Mouse (Mus musculus) kidney, embryonic 16.5 days (tissue): ENCODE results near the gene Aplp2. TPM values are rescaled to one million over a fixed set of nuclear protein-coding genes. Genes with fewer than 3 reads are reported as not detected.

Experiments used
- ATAC-seq: fragments of 200-750 bp; cut with Nextera tagmentation; 2 replicates; pipeline ENCODE4 v1.8.0; 2017; ENCODE audit warnings: moderate TSS enrichment; ENCODE audit not compliant: low FRiP score, low TSS enrichment
- H3K27ac ChIP-seq: fragments of 300-500 bp; sonication (generic); 2 replicates; pipeline ENCODE4 v1.5.1; 2014; ENCODE audit warnings: low read length
- H3K27me3 ChIP-seq: fragments of 300-500 bp; sonication (generic); 2 replicates; pipeline ENCODE4 v1.6.1; 2014; ENCODE audit warnings: low read length, control low read depth, mixed read lengths; ENCODE audit not compliant: insufficient read depth
- H3K36me3 ChIP-seq: fragments of 300-500 bp; sonication (generic); 2 replicates; pipeline ENCODE4 v1.6.1; 2014; ENCODE audit warnings: low read length, control low read depth, mixed read lengths; ENCODE audit not compliant: insufficient read depth
- H3K4me1 ChIP-seq: fragments of 300-500 bp; sonication (generic); 2 replicates; pipeline ENCODE4 v1.6.1; 2014; ENCODE audit warnings: low read length, control low read depth, mixed read lengths; ENCODE audit not compliant: insufficient read depth
- H3K4me2 ChIP-seq: fragments of 300-500 bp; sonication (generic); replicated peaks from 2 replicates; pipeline ENCODE4 v1.6.1; 2014; ENCODE audit warnings: low read depth, low read length
- H3K4me3 ChIP-seq: fragments of 300-500 bp; sonication (generic); 2 replicates; pipeline ENCODE4 v1.5.1; 2014; ENCODE audit warnings: mild to moderate bottlenecking, low read length
- H3K9ac ChIP-seq: fragments of 300-500 bp; sonication (generic); replicated peaks from 2 replicates; pipeline ENCODE4 v1.6.1; 2014; ENCODE audit warnings: low read length
- H3K9me3 ChIP-seq: fragments of 300-500 bp; sonication (generic); 2 replicates; pipeline ENCODE4 v1.6.1; 2016; ENCODE audit warnings: low read length, control low read depth
- WGBS: fragments of 180-500 bp; shearing (Covaris S2); extraction: QIAGEN DNeasy Blood & Tissue Kit; methylation state at CpG from one replicate; pipeline ENCODE4 v1.1.7; 2014; 5-methylcytosine and 5-hydroxymethylcytosine counted together
- polyA plus RNA-seq: library from polyadenylated mRNA; unstranded; fragments of >200 nt; fragmentation: Nextera tagmentation; extraction: Ambion mirVana; gene quantifications from 2 replicates; pipeline ENCODE4 v1.2.1, GENCODE M21; 2015

Gene Aplp2
- polyA plus RNA-seq, 1 experiment from 2014 or later = 416 TPM

DNA sequence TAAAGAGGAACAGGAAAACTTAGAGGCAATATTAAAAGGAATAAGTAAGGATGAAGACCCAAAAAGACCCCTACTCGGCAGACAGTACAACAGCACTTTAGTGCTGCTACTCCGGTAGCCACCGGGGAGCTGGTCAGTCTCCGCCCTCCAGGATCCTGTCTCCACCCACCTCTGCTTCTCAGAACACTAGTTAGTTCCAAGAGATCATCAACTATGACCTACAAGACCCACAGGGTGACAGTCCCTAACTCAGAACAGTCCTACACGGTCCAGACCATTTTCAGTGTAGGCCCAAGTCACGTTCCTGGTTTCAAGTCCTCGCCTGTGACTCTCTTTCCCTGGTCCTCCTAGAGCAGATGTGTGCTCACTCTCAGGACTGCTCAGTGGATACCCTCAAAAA is 20.1 kb downstream of the Aplp2 start:
- Histone ChIP-seq H3K4me3 (no peak overlapping the region), H3K4me1 (peaks cover 6% of the 10 kb centered on the region; the same call in 1 of the 2 replicates), H3K9ac (no peak overlapping the region), H3K4me2 (no peak overlapping the region), H3K36me3 (peaks cover 6% of the 10 kb centered on the region), H3K9me3 (peaks cover 9% of the 10 kb centered on the region; the same call in 1 of the 2 replicates), H3K27ac (no peak overlapping the region), H3K27me3 (no peaks in the 10 kb centered on the region)
- ATAC-seq = no peak; the same call in 1 of the 2 replicates
- WGBS = 59% methylated on average over 7 of the region's 7 CpGs

DNA sequence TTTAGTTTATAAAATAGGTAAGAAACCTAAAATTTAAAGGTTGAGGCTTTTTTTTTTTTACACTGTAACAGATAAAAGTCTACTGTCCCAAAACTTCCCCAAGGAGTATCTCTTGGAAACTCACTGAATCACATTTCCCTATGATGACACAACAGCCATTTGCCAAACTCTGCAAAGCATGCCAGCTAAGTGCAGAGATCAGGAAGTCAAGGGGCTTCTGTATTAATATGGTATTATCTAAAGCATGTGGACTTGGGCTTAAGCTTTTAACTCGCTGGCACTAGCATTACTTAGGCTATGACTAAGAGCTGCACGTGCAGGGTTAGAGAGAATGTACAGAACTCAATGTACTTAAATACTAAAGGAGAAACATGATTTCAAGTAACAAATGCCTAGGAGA is 22.4 kb downstream of the Aplp2 start:
- peaks cover 6% of the 10 kb centered on the region; the same call in 1 of the 2 replicates for H3K4me1 ChIP-seq
- H3K4me3 ChIP-seq = no peak overlapping the region
- 0 out of 2 replicates have a peak, but pooled peaks cover 4% of the 10 kb centered on the region for H3K9me3 ChIP-seq
- no peak for ATAC-seq
- 87% methylated on average over 2 of the region's 2 CpGs for WGBS
- no peaks in the 10 kb centered on the region for H3K27me3 ChIP-seq
- H3K27ac ChIP-seq = no peak overlapping the region
- H3K4me2 ChIP-seq = no peak overlapping the region
- H3K36me3 ChIP-seq = peaks cover 10% of the 10 kb centered on the region
- no peak overlapping the region for H3K9ac ChIP-seq

DNA sequence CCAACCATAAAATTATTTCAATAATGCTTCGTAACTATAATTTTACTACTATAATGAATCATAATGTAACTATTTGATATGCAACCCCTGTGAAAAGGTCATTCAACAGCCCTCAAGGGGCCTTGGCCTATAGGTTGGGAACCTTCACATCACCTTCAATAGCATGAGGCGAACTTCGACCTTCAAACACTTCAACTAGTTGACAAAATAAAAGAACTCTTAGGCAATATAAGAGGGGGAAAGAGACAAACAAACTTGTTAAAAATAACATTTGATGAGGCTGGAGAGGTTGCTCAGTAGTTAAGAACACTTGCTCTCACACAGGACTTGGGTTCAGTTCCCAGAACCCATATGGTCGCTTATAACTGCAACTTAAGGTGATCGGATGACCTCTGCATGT is 27.2 kb downstream of the Aplp2 start:
- H3K4me3 ChIP-seq = no peak overlapping the region
- no peak overlapping the region for H3K9ac ChIP-seq
- H3K9me3 ChIP-seq = no peaks in the 10 kb centered on the region
- 95% methylated on average over 5 of the region's 5 CpGs for WGBS
- H3K27ac ChIP-seq = no peak overlapping the region
- H3K4me1 ChIP-seq = peaks cover 13% of the 10 kb centered on the region
- no peak overlapping the region for H3K4me2 ChIP-seq
- H3K36me3 ChIP-seq = 0 out of 2 replicates have a peak, but pooled peaks cover 4% of the 10 kb centered on the region
- ATAC-seq = no peak
- no peaks in the 10 kb centered on the region for H3K27me3 ChIP-seq

DNA sequence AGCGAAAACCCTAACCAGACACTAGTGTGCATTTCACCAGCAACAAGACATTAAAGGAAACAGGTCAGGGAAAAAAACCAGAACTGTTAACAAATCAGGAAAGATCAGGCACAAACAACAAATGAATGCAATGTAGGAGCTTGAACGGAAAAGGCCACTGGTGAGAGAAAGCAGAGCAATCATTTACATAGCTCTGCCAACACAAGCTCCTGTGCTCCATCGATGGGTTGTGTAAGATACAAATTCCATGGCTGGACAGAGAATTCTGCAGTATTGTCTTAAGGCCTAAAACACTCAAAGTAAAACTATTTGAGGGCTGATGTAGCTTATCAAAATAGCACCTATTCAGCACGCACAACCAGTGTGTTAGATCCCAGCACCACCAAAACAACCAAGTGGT is 28.6 kb downstream of the Aplp2 start:
- no peak overlapping the region for H3K9ac ChIP-seq
- no peaks in the 10 kb centered on the region for H3K9me3 ChIP-seq
- H3K4me2 ChIP-seq = no peak overlapping the region
- H3K36me3 ChIP-seq = 0 out of 2 replicates have a peak, but pooled peaks cover 4% of the 10 kb centered on the region
- no peak overlapping the region for H3K4me3 ChIP-seq
- no peak overlapping the region for H3K27ac ChIP-seq
- H3K4me1 ChIP-seq = peaks cover 13% of the 10 kb centered on the region
- no peaks in the 10 kb centered on the region for H3K27me3 ChIP-seq
- ATAC-seq = no peak
- 71% methylated on average over 4 of the region's 4 CpGs for WGBS

DNA sequence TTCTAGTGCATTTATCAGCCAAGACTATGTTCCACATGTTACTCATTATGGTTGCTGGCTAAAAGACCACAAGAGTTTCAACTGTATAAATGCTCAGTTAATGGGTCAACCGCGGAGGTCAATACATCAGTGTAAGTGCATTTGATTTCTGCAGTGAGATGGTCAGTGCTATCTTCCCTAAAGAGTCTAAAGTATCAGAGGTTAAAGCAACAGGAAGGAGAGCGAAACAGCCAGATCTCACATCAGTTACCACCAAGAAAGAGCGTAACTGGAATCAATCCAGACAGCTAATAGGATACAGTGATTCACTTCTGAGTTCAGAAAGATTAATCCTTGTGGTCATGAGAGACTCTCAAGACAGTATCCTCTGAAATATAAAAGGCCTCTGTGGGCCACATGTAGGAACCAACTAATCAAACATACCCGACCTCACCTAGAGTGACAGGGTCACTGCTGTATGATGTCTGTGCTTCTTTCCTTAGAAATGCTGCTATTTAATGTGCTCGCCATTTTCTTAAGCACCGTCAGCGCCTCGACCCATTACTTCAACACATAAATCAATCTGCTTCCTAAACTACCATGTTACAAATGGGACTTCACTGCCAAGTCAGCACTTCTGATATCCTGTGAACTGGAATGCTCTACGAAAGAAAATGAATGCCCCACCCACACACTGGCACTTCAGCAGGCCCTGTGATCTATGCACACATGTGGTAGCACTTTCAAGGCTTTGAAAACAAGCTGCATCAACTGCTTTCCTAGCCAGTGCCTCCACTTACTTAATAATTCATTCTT is 30.1 kb downstream of the Aplp2 start:
- H3K4me2 ChIP-seq = no peak overlapping the region
- no peaks in the 10 kb centered on the region for H3K27me3 ChIP-seq
- 42% methylated on average over 10 of the region's 10 CpGs for WGBS
- H3K9me3 ChIP-seq = no peaks in the 10 kb centered on the region
- ATAC-seq = no peak
- H3K9ac ChIP-seq = no peak overlapping the region
- peaks cover 13% of the 10 kb centered on the region for H3K4me1 ChIP-seq
- peaks cover 5% of the 10 kb centered on the region; the same call in 1 of the 2 replicates for H3K36me3 ChIP-seq
- H3K4me3 ChIP-seq = no peak overlapping the region
- no peak overlapping the region for H3K27ac ChIP-seq

DNA sequence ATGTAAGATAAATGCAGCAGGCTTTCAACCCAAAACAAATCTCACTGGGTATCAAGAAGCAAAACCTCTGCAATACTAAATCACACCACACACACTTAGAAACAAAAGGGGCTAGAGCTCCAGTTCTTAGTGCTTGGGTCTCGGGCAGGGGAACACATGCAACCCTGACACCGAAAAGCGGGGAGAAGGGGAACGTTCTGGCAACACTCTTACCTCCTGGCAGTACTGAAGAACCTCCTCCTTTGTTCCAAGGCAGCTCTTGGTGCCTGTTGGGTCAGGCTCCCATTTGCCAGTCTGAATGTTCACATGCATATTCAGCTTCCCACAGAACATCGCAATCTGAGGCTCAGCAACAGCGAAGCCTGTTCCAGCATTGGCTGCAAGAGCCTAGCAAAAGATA is 33.9 kb downstream of the Aplp2 start:
- Histone ChIP-seq H3K4me2 (no peak overlapping the region), H3K4me1 (peaks cover 13% of the 10 kb centered on the region), H3K4me3 (no peak overlapping the region), H3K27ac (no peak overlapping the region), H3K36me3 (peaks cover 10% of the 10 kb centered on the region), H3K9ac (no peak overlapping the region), H3K9me3 (no peaks in the 10 kb centered on the region), H3K27me3 (no peaks in the 10 kb centered on the region)
- 94% methylated on average over 6 of the region's 6 CpGs for WGBS
- no peak for ATAC-seq

DNA sequence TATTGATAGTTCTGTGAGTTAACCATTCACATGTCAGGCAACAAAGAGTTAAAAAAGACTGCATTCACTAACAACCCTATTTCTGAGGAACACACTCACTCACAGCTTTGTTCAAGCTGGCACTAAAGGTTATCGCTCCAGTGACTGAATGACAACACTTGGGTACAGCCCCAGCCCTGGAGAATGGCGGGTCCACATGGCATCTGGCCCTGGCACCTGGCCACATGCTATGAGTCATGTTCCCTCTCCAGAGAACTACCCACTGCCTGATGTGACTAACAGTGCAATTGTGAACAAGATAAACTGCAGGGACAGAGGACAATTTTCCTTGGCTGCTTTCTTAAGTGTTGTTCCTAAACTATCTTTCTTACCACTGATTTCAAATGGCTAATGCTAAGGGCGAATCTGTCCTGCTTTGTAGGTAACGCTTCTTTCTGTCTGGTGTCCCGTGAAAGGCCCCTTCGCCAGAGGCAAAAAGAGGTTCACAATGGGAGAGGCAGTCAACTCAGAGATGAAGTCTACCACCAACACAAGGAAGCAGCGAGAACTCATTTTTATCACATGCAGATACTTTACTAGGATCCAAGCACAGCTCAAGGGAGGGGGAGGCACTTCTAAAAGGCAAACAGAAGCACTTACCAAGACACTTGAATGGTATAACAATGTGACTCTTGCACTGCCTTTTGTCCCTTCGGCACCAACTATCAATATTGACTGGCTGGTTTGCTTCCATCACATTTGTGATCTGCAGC is 35.1 kb downstream of the Aplp2 start:
- 82% methylated on average over 8 of the region's 8 CpGs for WGBS
- peak; percentile 63; the same call in 1 of the 2 replicates for ATAC-seq
- H3K4me3 ChIP-seq = no peak overlapping the region
- no peak overlapping the region for H3K27ac ChIP-seq
- H3K36me3 ChIP-seq = peaks cover 10% of the 10 kb centered on the region
- H3K9me3 ChIP-seq = no peaks in the 10 kb centered on the region
- H3K9ac ChIP-seq = no peak overlapping the region
- peaks cover 4% of the 10 kb centered on the region; the same call in 1 of the 2 replicates for H3K4me1 ChIP-seq
- H3K27me3 ChIP-seq = no peaks in the 10 kb centered on the region
- H3K4me2 ChIP-seq = no peak overlapping the region

DNA sequence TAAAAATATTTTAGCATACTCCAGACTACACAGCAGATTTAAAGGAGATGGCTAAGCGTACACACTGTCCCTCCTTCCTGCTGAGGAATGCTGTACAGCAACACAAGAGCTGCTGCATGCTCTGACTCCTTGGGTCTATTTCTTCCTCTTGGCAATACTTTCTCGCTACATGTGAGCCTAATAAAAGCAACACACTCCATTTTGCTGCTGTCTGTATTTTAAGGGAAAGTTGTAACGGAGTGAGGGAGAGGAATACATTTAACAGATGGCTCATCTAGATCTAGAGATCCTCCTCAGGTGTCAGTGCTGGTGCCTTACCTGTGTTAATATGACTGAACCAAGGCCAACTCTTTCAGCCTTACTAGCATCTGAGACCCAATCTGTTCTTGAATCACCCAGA is 35.6 kb downstream of the Aplp2 start:
- no peak overlapping the region for H3K27ac ChIP-seq
- H3K36me3 ChIP-seq = peaks cover 10% of the 10 kb centered on the region
- no peak overlapping the region for H3K4me2 ChIP-seq
- no peaks in the 10 kb centered on the region for H3K4me1 ChIP-seq
- no peak for ATAC-seq
- WGBS = 79% methylated on average over 3 of the region's 3 CpGs
- no peaks in the 10 kb centered on the region for H3K9me3 ChIP-seq
- no peaks in the 10 kb centered on the region for H3K27me3 ChIP-seq
- no peak overlapping the region for H3K9ac ChIP-seq
- H3K4me3 ChIP-seq = no peak overlapping the region

DNA sequence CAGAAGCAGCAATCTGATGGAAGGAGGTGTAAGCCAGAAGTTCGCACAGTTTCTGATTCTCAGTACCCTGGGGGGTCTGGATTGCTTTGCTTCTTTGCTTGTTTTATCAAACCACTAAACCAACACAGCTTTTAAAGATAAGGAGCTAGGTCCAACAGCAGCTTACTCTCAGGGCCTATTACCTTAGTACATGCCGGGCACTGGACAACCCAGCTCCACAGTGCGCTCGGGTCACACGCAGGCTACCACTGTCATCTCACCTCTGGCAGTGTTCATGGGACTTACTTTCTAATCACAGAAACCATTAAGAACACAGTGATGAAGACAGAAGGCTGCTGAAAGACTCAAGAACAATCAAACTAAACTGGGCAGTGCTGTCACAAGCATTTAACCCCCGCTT is 36.3 kb downstream of the Aplp2 start:
- H3K9me3 ChIP-seq = no peaks in the 10 kb centered on the region
- no peaks in the 10 kb centered on the region for H3K4me1 ChIP-seq
- H3K4me3 ChIP-seq = no peak overlapping the region
- H3K27ac ChIP-seq = no peak overlapping the region
- H3K4me2 ChIP-seq = no peak overlapping the region
- H3K36me3 ChIP-seq = peaks cover 12% of the 10 kb centered on the region
- H3K27me3 ChIP-seq = no peaks in the 10 kb centered on the region
- no peak for ATAC-seq
- H3K9ac ChIP-seq = no peak overlapping the region
- WGBS = 92% methylated on average over 6 of the region's 6 CpGs
